Mouse (Mus musculus): ENCODE measurements around the gene Mast4. TPM values are rescaled to one million over a fixed set of nuclear protein-coding genes. Genes with fewer than 3 reads are reported as not detected.

The Mast4 gene
- polyA plus RNA-seq, 1 experiment from 2014 or later = 31.8 TPM

DNA sequence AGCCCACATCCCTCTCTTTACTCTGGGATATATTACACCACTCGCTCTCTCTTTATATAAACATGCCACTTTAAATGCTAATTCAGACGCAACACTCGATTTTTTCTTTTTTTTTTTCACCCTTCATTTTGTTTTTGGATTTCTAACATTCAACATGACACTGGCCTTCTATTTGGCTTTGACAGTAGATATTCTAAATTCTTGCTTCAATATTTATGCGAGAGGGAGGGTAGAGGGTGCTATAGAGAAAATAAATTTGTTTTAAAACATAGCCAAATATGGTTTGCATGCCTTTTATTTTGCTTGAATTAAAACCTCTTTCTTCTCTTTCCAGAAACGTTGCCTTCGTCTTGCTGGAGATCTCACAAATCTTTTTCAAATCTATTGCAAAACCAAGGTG, 315.8 kb downstream of the Mast4 start:
- no peaks in the 10 kb centered on the region for H3K4me1 ChIP-seq
- no peak overlapping the region for H3K4me3 ChIP-seq
- WGBS = 41% methylated on average over 6 of the region's 6 CpGs
- H3K9ac ChIP-seq = no peak overlapping the region
- no peak for ATAC-seq (ENCODE audit: borderline replicate concordance, extremely low read depth, low FRiP score, low TSS enrichment)
- H3K4me2 ChIP-seq = no peak overlapping the region
- no peak overlapping the region for H3K27ac ChIP-seq
- H3K36me3 ChIP-seq = no peaks in the 10 kb centered on the region
- H3K27me3 ChIP-seq = no peaks in the 10 kb centered on the region
- no peaks in the 10 kb centered on the region for H3K9me3 ChIP-seq

DNA sequence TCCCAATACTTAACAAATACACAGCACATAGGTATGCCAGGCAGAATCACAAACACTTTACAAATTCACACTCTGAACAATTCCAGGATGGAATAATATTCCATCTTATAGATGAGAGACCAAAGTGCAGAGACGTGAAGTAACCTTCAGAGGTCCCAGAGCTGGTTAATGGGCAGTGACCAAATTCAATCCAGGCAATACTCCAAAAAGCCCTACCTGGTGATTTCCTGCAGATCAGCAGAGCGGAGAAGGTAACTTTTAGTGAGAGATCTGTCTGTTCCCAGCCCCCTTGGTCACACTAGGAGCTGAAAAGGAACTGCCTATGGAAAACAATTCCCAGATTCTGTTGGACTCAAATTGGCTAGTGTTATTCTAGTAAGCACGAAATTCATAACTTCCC, 316.6 kb downstream of the Mast4 start:
- Histone ChIP-seq H3K4me3 (no peak overlapping the region), H3K4me2 (no peak overlapping the region), H3K27me3 (no peaks in the 10 kb centered on the region), H3K36me3 (no peaks in the 10 kb centered on the region), H3K4me1 (no peaks in the 10 kb centered on the region), H3K9me3 (no peaks in the 10 kb centered on the region), H3K27ac (no peak overlapping the region), H3K9ac (no peak overlapping the region)
- ATAC-seq (ENCODE audit: borderline replicate concordance, extremely low read depth, low FRiP score, low TSS enrichment) = no peak
- WGBS = 94% methylated on average over 3 of the region's 3 CpGs

DNA sequence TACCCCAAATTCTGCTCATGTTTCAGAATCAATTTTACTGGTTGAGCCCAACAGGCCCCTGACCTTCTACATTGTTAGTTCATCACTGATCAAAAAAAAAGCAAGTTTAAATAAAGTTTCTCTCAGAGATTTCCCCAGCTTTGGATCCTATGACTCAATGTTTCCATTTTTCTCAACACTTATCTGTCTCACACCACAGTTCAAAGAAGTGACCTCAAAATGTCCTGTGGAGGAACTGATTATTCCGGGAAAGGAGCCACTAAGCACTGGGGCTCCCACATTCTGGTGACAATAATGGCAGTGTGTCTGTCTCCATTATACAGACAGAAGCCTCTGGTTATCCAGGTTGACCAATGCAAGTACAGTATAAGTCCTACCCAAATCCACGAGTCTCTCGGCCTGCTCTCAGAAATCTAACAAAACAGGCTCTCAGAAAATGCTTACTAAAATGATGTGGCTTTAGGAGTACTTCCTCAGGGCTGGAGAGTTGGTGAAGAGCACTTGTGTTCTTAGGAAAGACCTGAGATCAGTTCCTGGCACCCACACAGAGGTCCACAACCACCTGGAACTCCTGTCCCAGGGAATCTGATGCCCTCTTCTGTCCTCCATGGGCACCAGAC, 319.1 kb downstream of the Mast4 start:
- Histone ChIP-seq H3K9ac (no peak overlapping the region), H3K4me2 (no peak overlapping the region), H3K27me3 (no peaks in the 10 kb centered on the region), H3K27ac (no peak overlapping the region), H3K4me1 (no peaks in the 10 kb centered on the region), H3K36me3 (no peaks in the 10 kb centered on the region), H3K9me3 (no peaks in the 10 kb centered on the region), H3K4me3 (no peak overlapping the region)
- no peak for ATAC-seq (ENCODE audit: borderline replicate concordance, extremely low read depth, low FRiP score, low TSS enrichment)
- WGBS = 65% methylated on average over 3 of the region's 3 CpGs

DNA sequence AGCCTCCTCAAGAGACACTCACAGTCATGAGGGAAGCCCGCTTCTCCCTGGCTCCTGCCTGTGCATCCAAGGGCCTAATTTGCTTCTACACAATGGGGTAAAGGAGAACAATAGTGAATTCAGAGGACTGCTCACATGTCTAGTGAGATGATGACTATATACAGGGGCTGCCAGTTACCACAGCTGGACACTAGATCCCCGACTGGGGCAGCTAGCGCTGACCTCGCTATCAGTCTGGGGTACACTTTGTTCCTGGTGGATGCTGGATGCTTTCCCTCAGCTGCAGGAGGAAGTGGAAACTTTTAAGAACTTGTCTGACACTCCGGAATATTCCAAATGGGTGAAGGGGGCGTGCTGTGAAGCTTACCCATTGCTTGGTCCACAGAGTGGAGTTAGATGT, 319.7 kb downstream of the Mast4 start:
- no peak for ATAC-seq (ENCODE audit: borderline replicate concordance, extremely low read depth, low FRiP score, low TSS enrichment)
- H3K4me3 ChIP-seq = no peak overlapping the region
- H3K9ac ChIP-seq = no peak overlapping the region
- H3K27me3 ChIP-seq = no peaks in the 10 kb centered on the region
- WGBS = 82% methylated on average over 6 of the region's 6 CpGs
- H3K27ac ChIP-seq = no peak overlapping the region
- H3K4me1 ChIP-seq = no peaks in the 10 kb centered on the region
- H3K9me3 ChIP-seq = no peaks in the 10 kb centered on the region
- no peaks in the 10 kb centered on the region for H3K36me3 ChIP-seq
- H3K4me2 ChIP-seq = no peak overlapping the region

DNA sequence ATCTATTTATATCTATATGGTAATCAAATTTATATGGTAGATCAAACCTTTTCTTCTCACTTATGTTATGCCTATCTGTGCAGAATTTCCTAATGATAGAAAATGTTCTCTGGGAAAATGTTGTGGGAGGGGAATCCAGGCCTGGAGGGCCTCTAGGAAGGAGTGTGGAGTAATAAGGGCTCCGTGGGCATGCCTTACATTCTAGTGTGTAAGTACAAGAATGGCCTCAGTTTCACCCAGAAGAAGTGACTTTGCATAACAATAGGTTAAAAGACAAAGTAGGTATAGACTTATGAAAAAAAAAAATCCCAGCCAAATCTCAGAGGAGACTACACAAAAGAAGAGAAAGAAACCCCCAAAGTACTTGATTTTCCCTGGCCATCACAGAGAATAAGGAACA, 320.1 kb downstream of the Mast4 start:
- WGBS = 78% methylated on average over 1 of the region's 1 CpGs
- Histone ChIP-seq H3K9ac (no peak overlapping the region), H3K4me1 (no peaks in the 10 kb centered on the region), H3K27ac (no peak overlapping the region), H3K27me3 (no peaks in the 10 kb centered on the region), H3K4me2 (no peak overlapping the region), H3K9me3 (no peaks in the 10 kb centered on the region), H3K4me3 (no peak overlapping the region), H3K36me3 (no peaks in the 10 kb centered on the region)
- ATAC-seq (ENCODE audit: borderline replicate concordance, extremely low read depth, low FRiP score, low TSS enrichment) = no peak

DNA sequence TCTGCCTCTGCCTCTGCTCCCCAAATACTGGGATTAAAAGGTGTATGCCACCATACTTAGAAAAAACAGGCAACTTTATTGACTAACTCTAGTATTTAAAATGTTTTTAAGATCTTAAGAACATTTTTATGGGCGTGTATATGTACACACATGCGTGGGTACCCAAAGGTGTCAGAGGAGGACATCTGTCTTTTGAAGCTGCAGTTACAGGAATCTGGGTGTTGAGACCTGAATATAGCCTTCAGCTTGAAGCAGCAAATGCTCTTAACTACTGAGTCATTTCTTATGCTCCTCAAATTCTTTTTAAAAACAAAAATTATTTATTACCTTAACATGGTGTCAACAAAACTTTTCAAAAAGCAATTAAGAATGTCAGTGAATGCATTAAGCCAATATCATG, 329.1 kb downstream of the Mast4 start:
- WGBS = 72% methylated on average over 2 of the region's 2 CpGs
- Histone ChIP-seq H3K9ac (no peak overlapping the region), H3K4me1 (no peaks in the 10 kb centered on the region), H3K27me3 (no peaks in the 10 kb centered on the region), H3K9me3 (no peaks in the 10 kb centered on the region), H3K4me2 (no peak overlapping the region), H3K4me3 (no peak overlapping the region), H3K36me3 (no peaks in the 10 kb centered on the region), H3K27ac (no peak overlapping the region)
- no peak for ATAC-seq (ENCODE audit: borderline replicate concordance, extremely low read depth, low FRiP score, low TSS enrichment)

DNA sequence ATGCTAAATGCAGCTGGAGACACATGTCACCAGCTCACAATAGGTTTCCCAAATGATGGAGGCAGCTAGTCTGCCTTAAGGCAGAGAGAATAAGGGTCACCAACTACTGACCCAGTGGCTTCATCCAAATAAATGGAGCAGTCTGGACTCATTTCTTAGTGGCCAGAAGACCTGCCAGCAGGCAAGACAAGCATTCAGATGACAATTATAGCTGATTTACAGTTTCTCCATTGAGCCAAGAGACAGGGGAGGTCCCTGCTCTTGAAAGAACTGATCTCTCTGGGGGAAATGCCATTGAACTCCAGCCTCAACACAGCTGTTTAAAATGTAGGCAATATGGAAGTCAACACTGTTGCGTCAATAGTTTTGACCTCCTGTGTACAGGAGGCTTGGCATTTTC, 332.5 kb downstream of the Mast4 start:
- Histone ChIP-seq H3K27me3 (no peaks in the 10 kb centered on the region), H3K9ac (no peak overlapping the region), H3K4me2 (no peak overlapping the region), H3K27ac (no peak overlapping the region), H3K36me3 (no peaks in the 10 kb centered on the region), H3K4me3 (no peak overlapping the region), H3K4me1 (no peaks in the 10 kb centered on the region), H3K9me3 (no peaks in the 10 kb centered on the region)
- WGBS = 85% methylated on average over 1 of the region's 1 CpGs
- no peak for ATAC-seq (ENCODE audit: borderline replicate concordance, extremely low read depth, low FRiP score, low TSS enrichment)

DNA sequence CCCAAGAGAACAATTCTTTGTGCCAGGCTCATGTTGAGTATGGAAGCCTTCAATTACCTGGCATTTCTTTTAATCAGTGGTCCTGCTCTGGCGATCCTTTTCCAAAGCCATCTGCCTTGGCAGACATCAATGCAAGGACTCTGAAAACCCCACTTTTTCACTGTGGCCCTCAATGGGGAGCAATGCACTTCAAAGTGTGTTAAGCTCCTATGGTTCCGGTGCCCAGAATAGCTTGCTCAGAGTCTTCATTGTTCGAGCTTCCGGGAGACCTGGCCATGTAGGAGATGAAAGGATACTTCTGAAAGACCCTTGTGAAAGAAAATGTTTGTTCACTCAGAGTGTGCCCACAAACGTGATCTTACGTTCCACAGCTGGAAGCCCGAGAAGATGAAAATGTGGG, 333.4 kb downstream of the Mast4 start:
- H3K4me2 ChIP-seq = no peak overlapping the region
- no peak overlapping the region for H3K27ac ChIP-seq
- no peaks in the 10 kb centered on the region for H3K27me3 ChIP-seq
- no peaks in the 10 kb centered on the region for H3K9me3 ChIP-seq
- H3K36me3 ChIP-seq = no peaks in the 10 kb centered on the region
- H3K4me1 ChIP-seq = no peaks in the 10 kb centered on the region
- 49% methylated on average over 7 of the region's 7 CpGs for WGBS
- H3K4me3 ChIP-seq = no peak overlapping the region
- ATAC-seq (ENCODE audit: borderline replicate concordance, extremely low read depth, low FRiP score, low TSS enrichment) = no peak
- no peak overlapping the region for H3K9ac ChIP-seq

DNA sequence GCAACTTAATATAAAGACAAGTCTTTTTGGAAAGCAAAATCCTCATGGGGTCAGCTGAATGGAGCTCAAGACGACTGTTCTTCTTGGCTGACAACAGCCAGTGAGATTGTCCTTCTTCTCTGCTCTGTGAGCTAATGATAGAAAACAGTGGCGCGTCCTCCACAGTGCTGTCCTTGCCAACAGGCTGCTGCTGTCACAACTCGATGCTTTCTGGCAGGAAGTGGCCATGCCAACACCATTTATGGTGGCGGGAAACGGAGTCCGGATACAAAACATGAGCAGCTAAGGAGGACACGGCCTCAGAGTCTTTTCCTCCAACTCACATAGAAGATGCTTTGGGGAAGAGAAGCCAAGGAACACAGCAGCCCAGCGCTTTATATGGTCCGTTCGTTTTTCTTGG, 340.2 kb downstream of the Mast4 start:
- H3K4me3 ChIP-seq = no peak overlapping the region
- no peaks in the 10 kb centered on the region for H3K4me1 ChIP-seq
- 82% methylated on average over 11 of the region's 11 CpGs for WGBS
- no peak overlapping the region for H3K4me2 ChIP-seq
- ATAC-seq (ENCODE audit: borderline replicate concordance, extremely low read depth, low FRiP score, low TSS enrichment) = no peak
- no peaks in the 10 kb centered on the region for H3K27me3 ChIP-seq
- no peaks in the 10 kb centered on the region for H3K36me3 ChIP-seq
- no peak overlapping the region for H3K9ac ChIP-seq
- H3K9me3 ChIP-seq = no peaks in the 10 kb centered on the region
- H3K27ac ChIP-seq = no peak overlapping the region

DNA sequence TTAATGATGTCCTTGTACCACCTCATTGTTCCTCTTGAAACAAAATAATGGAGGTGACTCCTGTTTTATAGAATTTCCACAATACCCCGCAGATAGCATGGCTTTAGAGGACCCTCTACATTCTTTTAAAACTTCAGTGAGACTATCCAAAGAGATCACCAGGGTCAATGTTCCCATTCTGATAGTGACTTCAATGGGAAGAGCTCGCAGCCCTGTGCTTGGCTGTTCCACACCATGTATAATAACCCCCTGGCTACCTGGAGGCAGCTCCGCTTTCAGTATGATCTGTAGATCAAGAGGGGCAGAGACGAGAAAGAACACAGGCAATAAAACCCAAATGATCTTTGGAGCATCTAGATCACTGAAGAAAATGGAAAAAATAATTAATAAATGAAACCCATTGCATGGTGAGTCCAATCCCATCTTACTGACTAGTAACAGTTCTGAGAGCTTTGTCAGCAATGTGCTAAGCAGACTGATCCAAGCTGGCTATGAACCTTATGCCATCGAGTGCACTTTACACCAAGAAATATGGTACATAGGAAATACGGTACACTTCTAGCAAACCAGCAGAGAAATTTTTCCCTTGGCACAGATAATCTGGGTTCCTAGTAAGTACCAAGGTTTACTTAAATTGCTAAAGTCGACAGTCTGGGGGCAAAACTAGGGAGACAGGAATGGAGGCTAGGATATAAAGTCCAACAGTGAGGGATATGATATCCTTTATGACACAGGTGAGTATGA, 341.4 kb downstream of the Mast4 start:
- WGBS = 83% methylated on average over 7 of the region's 7 CpGs
- no peaks in the 10 kb centered on the region for H3K27me3 ChIP-seq
- no peak for ATAC-seq (ENCODE audit: borderline replicate concordance, extremely low read depth, low FRiP score, low TSS enrichment)
- no peaks in the 10 kb centered on the region for H3K9me3 ChIP-seq
- H3K36me3 ChIP-seq = no peaks in the 10 kb centered on the region
- no peak overlapping the region for H3K9ac ChIP-seq
- no peaks in the 10 kb centered on the region for H3K4me1 ChIP-seq
- no peak overlapping the region for H3K27ac ChIP-seq
- H3K4me2 ChIP-seq = no peak overlapping the region
- no peak overlapping the region for H3K4me3 ChIP-seq

DNA sequence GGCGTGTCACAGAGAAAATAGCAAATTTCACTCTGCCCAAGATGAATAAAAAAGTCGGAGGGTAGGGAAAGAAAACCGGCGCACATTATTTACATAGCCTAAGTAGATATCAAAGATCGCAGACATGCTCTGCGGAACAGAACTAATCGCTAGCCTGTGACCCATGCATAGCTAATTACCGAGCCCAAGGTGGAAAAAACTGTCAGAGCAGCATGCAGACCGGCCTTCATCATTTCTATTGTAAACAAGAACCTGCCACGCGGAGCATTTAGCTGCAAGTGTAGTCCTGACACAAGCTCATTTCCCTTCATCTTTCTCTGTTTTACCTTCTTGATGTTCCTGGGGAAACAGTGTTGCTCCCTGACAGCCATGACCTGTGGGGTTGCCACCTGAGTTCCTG, 342.4 kb downstream of the Mast4 start:
- Histone ChIP-seq H3K36me3 (no peaks in the 10 kb centered on the region), H3K27ac (no peak overlapping the region), H3K4me1 (no peaks in the 10 kb centered on the region), H3K27me3 (no peaks in the 10 kb centered on the region), H3K4me3 (no peak overlapping the region), H3K9me3 (no peaks in the 10 kb centered on the region), H3K4me2 (no peak overlapping the region), H3K9ac (no peak overlapping the region)
- 53% methylated on average over 11 of the region's 11 CpGs for WGBS
- ATAC-seq (ENCODE audit: borderline replicate concordance, extremely low read depth, low FRiP score, low TSS enrichment) = no peak

DNA sequence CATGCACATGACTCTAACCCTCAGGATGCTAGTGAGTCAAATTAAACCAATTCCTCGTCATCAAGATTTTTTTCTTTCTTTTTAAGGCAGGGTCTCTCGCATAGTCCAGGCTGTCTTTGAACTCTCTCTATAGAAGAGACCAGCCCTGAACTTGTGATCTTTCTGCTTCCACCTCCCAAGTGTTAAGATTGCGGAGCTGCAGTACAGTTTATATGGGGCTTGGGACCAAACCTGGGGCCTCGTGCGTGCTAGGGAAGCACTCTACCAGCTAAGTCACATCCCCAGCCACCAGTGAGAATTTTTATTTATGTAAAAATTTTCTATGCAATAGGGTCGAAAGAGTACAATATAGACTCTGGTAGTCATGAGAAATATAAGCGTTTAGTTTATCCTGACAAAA, 343.1 kb downstream of the Mast4 start:
- no peak for ATAC-seq (ENCODE audit: borderline replicate concordance, extremely low read depth, low FRiP score, low TSS enrichment)
- no peak overlapping the region for H3K27ac ChIP-seq
- 83% methylated on average over 7 of the region's 7 CpGs for WGBS

More for the DNA sequence above, 343.1 kb downstream of the Mast4 start:
- Histone ChIP-seq H3K9ac (no peak overlapping the region), H3K4me1 (no peaks in the 10 kb centered on the region), H3K27me3 (no peaks in the 10 kb centered on the region), H3K9me3 (no peaks in the 10 kb centered on the region), H3K4me3 (no peak overlapping the region), H3K4me2 (no peak overlapping the region), H3K36me3 (no peaks in the 10 kb centered on the region)
